Mouse (Mus musculus) right cerebral cortex, postnatal 14 days (tissue): ENCODE results near the gene Mrpl39.

Source experiments
- DNase-seq: peaks from one replicate; pipeline ENCODE4 v3.0.0; 2022

Mrpl39 gene

DNA sequence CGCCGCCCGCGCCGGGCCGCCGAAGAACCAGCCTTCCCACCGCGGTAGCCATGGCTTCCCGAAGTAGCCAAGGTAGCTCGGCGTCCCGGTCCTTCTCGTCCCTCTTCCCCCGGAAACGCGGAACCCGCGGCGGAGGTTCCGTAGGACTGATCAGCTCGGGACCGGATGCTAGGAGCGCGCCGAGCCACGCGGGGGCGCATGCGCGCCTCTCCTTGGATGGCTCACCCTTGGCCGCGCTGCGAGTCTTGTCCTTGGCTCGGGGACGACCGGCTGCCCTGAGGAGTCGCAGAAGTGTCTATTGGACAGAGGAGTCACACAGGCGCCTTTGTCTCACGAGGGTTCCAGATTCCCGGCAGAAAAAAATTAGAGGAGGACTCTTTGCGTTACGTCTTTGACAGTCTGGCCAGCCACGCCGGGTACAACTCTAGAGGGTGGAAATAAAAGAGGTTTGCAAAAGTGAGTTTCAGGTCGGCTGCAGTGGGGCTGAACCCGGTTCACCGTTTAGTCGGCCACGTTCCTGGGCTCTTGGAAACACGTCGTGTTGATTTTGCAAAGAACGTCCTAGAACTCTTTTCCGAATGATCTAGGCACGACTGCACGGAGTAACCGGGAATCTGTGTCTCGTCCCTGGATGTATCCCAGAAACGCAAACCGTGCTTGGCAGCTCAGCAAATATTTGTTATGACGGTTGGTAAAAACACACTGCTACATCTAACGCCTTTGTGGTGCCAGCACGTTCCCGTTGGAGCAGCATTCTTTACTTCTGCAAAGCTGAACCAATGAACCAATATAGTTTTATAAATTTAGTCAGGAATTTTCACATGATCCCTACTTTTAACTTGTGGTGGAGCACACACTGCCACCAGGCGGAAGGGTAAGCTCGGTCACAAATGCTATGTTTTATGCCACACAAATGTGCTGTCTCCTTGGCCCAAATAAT is at the start of gene Mrpl39:
Gene Mrpl39, minus strand, starts transcription at position 577 of the 940 bp plus-strand sequence.
- DNase-seq = peak; percentile 96

DNA sequence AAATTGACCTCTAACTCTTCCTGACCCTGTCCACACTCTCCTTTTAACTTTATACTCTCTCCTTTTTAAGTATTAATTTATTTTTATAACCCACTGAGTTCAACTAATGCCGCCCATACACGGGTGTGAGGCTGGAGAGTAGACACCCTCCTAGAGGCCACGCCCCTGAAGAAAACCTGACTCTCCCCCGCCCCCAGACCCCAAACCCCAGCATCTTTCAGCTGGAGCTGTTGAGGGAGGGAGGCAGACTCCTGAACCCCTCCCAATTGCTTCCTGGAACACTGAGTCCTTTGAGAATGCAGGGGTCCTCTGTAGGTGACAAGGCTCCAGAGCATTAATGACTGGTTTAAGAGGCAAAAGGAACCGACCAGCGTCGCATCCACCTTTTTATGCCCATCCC is 49.4 kb upstream of the Mrpl39 start:
- no peak for DNase-seq

DNA sequence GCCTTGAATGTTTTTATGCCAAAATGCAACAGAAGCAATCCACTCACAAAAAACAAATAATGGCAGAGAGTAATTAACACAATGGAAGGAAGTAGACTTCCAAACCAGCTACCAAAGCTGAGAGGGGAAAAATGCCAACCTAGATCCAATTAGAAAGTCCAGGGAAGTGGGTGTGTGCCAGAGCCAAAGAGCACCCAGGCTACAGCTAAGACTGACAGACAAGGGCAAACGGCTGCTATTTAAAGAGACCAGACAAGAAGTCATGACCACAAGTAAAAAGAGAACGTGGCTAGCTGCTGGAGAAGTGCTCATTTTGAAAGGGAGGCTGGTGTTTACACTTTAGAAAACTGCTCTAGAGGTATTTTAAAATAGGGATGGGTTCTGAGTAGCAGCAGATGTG is 47.7 kb upstream of the Mrpl39 start:
- no peak for DNase-seq

DNA sequence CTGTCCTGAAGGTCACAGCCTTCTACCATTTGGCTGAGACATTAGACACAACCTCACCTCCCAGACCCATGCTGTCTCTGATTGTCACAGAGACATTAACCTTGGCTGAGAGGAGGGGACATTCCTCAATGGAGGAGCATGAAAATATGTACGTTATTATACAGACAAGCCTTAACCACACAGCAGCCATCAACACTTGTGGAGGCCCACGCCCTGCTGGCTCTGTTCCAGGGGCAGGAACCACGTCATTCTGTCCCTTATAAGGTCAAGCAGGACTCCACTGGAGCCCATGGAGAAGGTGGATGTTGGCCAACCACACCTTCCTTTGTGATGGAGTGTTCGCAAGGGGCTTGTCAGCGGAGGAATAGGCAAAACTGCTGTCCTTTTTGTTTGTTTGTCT is 44.2 kb upstream of the Mrpl39 start:
- DNase-seq = no peak

DNA sequence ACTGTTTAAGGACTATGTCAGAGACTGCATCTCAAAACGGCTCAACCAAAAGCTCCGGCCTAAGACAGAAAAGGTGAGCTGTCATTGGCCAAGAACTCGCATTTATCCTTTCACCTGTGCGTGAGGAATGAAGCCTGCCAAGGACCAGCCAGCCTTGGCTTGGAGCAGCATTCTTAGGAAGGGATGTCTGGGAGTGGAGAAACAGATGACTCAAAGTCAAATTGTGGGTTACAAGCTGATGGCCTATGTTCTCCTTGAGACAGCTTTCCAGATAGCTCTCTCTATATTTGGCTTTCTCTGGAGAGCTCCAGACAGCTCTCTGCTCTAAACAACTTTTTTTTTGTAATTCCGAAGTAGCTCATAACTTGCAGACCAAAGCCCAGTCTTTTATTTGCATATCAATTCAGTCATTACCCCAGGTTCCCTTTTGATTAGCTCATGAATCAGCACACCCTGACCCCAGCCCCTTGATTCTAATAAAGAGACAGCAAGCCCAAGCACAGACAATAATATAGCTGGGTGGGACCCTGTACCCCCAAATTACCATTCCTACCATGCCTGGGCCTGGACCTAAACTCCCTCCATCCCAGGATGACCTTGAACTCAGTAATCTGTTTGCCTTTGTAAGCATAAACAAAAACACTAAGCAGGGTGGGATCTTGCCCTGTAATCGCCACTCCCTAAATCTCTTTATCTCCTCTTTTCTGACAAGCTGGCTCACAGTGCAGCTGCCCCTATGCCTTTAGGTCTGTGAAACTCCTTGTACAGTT is 43.5 kb upstream of the Mrpl39 start:
- no peak for DNase-seq

DNA sequence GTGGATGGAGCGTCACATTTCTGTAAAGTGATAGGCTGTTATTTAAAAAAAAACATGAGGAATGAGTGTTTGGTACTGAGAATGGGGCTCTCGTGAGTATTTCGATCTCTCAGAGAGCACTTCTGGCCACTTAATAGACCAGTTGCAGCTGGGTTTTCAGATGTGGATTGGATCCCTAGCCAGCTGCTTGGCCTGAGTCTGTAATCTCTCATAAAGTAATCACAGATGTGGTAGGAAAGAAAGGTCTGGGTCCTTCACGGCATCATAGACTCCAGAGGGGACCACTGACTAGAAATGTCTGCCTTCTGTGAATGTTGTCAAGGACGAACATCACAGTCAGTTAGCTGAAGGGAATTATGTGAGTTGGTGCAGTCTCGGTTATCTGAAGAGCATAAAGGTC is 42.9 kb upstream of the Mrpl39 start:
- DNase-seq = no peak

DNA sequence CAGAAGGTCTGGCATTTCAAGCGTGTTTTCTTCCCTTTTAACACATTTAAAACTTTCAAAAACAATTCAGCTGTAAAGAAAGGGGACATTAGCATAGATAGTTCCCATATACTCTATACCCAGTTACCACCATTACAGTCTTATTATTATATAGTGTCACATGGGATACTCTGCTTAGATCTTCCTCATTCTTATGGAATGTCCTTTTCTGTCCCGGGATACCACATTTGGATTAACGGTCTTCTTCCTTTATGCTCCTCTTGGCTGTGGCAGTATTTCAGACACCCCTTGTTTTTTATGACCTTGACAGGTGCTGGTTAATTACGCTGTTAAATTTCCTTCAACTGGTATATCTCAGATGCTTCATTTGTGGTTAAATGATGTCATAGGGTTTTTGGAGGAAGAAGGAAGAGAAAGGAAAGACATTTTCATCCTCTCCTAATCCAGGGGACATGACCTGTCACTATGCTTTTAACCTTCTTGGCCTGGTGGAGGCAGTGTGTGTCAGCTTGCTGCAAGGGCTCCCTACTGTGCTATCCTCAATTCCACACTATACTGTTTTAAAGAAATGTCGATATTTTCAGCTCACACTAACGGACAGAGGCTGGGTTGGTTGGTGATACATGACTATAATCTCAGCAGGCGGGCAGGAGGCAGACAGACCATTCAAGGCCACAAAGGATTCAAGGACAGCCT is 40.7 kb upstream of the Mrpl39 start:
- no peak for DNase-seq

DNA sequence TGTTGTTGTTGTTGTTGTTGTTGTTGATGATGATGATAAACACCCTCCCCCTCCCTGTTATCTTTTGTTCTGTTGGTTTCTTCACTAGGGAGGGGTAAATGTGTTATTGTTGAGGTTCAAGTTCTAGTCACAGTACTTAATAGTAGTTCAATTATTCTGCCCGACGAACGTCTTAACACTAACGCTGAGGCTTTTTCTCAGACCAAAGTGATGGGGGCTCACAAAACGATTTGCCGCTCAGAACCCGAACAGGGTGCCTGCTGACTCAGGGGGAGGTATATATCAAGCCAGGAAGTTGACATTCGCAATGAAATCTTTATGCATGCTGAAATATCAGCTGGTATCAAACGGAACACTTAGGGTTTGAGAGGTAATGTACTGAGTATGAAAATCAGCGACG is 39.8 kb upstream of the Mrpl39 start:
- no peak for DNase-seq

DNA sequence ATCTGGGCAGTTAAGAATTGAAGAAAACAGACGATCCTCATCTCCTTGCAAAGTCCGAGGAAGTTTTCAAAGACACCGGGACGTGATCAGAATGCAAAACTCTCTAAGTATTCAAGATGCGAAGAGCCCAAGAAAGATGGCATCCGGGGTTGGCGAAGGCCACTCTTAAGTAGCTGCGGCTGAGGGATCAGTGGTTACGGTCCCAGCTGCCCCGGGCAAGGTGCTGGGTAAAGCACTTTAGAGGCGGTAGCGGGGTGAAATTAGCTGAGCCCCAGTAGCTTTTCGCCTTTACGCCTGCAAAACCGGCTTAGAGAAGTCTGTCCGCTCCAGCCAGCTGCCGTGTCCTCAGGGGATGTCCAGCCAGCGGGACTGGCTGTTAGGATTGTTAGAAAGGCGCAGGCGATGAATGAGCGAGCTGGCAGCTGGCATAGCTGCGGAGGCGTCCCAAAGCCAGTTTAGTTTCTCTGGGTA is 39.3 kb upstream of the Mrpl39 start:
- peak; percentile 55 for DNase-seq

DNA sequence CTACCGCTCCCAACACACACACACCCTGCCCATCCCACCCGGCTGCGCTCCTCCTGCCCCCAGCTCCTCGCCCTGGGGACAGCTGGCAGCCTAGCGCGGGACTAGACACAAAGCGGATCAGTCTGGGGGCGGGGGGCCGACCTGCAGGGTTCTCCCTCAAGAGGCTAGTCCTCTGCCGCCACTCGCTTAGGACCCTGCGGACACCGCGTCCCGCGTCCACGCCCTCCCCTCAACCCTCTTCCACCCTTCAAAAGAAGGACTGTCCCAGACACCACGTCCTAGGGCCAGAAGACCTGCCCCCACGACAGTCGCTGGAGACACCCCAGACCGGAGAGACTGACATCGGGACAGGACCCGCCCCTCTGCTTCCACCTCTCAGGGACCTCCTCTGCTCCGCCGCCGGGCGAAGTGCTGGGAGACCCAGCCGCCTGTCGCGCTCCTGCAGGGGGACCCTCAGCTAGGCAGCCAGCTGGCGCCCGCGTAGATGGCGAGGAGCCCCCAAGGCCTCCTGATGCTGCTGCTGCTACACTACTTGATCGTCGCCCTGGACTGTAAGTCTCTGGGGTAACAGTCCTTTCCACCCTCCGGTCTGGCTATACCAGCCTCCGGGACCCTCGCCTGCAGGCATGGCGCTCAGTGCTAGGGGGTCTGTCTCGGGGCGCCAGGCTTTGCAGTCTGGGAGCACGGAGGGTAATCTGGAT is 38.6 kb upstream of the Mrpl39 start, which contains the start of gene Jam2:
Gene Jam2, plus strand, starts transcription at position 121 of the 701 bp plus-strand sequence.
- DNase-seq = peak; percentile 45

DNA sequence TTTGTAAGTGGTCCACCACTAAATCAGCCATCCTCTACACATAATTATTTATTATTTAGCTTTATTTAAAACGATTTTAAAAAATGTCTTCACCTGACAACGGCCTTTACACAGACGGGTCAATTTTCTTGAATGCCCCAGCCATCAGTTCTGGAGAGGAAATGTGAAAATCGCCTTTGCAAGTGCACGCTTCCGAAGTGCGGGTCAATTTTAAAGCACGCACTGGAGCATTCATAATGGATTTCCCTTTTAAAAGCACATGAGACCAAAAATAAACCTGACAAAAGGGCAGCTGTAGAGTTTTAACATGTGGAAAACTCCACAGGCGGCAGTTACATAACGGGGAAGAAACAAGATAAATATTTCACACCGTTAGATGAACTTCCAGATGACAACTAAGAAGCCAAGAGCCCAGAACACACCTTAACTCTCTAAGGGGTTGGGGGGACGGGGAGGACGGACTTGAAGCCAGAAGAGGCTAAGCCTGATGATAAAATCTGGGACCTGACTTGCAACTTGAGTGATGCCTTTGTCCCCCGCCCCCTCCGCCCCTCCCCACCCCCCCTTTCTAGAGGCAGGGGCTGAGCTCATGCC is 37.8 kb upstream of the Mrpl39 start:
- no peak for DNase-seq

DNA sequence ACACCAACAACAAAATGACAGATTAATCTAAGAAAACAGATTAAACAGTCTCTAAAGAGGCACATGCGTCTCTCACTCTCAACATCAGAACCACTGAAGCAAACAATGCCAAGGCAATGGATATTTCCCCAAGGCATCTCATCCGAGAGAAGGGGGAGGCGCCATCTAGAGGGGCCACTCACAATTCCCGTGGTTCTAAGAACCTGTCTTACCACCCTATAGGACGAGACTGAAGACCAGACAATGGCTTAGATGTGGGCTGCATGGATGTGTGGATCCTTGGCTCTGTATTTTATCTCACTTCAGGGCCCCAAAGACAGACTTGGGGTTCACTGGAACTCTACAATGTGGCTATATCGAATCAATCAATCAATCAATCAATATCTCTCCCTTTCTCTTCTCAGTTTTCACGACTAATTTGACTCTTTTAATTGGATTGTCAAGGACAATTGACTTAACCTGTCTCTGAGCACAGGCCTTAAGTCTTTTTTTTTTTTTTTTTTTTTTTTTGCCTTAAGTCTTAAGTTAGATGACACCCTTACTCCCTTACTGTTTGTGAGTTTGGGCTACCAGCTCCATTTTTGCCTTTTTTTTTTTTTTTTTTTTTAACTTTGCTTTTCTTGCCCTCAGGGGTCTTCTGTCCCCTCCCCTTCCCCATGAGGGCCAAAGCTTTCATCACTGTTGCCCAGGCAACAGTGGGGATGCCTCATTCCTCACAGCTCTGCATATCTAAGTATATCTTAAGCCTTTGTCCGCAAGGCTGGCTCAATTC is 37.1 kb upstream of the Mrpl39 start:
- DNase-seq = no peak

DNA sequence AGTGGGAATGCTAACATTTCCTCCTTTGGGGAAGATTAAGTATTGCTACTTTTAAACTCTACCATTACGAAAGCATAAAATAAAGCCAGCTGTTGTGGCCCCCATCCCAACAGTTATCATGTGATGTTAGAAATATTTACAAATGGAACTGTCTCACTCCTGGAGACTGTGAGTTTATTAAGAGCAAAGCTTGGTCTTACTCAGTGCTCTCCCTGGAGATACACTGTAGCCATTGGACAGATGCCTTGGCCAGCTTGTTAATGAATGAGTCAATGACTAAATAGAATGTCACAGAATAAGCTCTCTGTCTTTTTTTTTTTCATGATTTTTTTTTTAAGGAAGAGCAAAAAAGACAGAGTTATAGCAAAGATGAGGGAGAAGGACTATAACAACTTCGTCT is 35.9 kb upstream of the Mrpl39 start:
- no peak for DNase-seq

DNA sequence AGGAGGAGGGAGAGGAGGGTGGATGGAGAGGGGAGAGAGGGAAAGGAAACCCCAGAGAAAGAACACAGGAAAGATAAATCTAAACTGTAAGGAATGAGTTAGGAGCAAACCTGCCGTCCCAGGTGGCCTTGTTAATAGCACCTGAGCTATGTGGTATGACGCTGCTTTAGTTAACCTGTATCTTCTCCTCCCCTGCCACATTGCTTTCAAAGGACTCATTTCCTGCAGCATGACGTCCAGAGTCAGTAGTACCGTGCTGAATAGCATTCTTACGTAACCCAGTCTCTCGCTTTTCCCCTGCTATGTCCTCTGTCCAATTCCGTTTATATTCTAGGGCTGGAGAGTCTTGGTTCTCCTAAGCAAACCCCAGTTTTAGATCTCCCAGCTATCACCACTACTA is 35.3 kb upstream of the Mrpl39 start:
- DNase-seq = no peak

DNA sequence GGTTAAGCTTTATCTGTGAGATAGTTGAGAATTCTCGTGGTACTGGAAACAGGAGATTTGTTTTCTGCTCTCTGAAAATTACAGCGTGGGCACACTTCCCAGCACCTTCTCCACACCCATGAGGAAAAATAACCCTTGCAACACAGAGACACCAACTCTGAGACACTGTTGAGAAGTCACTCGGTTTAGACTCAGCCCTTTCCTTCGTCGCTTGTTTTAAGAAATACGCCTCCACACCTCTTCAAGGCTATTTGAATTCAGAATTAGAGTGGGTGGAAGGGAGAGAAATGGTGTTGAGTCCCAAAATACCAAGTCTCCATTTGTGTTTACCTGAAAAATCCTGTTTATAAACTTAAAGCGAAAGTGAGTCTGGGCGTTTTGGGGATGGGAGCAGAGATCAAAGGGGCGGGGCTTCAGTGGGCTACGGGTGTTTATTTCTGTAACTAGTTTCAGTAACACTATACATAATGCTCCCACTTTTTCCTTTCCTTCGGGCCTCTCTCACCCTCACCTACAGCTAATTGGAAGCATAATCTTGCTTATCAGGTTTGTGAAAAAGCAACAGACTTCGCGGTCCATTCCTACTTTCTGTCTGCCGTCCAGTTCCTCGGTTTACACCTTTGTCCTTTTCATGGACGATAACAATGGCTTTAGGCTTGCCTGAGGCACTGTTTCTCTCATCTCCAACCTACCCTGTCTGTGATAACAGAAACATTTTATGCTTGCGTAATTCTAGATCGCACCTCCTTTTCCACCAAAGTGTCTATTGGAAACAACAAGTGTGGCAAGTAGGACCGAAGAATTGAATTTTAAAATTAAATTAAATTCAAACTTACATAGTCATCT is 34.3 kb upstream of the Mrpl39 start:
- DNase-seq = no peak

DNA sequence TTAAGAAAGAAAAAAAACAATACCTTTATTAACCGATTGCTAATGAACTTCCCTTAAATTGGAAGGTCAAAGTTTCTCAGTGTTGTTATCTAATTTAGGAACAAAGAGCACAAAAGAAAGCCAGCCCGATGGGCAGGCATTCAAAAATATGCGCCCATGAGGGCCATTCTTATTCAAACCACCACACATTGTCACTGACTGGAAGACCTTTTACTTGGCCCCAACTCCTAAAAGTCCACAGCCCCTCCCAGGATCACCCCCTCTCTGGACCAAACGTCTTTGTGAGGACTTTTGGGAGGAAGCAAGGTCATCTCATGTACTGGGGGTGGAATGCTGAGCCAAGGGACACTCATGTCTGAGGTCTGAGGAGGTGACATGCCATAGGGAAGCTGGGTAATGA is 33.6 kb upstream of the Mrpl39 start:
- no peak for DNase-seq

DNA sequence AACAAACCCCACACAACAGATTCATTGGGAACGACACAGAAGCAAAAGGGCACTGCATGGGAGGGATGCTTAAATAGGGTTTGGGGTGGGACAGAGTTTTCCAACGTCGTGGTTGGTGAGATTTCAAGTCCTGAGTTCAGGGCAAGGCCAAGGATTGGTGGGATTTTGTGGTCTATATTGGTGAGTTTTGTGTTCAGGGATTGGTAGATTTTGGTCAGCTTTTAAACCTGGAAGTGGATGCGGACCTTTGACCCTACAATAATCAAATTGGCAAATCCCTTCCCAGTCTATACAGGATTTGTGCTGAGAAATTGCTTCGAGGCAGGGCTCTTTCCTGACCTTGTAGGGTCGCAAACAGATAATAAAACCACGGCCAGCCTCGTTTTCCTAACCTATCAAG is 32.4 kb upstream of the Mrpl39 start:
- DNase-seq = no peak

DNA sequence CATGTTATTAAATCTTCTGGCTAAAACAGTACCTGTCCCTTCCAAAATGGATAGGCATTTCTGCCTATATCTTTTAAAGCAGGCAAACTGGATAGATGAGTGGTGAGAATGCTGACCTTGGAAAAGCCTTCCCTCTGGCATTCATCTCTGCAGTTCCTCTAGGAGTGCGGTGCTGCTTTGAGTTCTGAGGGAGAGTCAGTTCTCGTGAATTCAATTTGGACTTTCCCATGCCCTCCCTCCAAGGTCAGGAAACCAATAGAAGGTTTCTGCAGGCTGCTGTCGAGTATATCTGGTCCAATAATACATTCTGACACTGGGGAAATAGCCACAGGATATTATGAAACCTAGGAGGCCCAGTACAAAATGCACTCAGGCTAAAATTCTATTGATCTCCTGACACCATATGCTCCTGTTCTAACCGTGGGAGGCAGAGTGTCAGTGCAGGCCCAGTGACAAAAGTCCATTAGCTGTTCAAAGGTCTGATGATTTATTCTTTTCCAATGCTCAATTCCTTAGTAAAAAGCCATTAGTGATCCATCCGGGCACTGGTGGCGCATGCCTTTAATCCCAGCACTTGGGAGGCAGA is 10.3 kb upstream of the Mrpl39 start:
- DNase-seq = no peak

DNA sequence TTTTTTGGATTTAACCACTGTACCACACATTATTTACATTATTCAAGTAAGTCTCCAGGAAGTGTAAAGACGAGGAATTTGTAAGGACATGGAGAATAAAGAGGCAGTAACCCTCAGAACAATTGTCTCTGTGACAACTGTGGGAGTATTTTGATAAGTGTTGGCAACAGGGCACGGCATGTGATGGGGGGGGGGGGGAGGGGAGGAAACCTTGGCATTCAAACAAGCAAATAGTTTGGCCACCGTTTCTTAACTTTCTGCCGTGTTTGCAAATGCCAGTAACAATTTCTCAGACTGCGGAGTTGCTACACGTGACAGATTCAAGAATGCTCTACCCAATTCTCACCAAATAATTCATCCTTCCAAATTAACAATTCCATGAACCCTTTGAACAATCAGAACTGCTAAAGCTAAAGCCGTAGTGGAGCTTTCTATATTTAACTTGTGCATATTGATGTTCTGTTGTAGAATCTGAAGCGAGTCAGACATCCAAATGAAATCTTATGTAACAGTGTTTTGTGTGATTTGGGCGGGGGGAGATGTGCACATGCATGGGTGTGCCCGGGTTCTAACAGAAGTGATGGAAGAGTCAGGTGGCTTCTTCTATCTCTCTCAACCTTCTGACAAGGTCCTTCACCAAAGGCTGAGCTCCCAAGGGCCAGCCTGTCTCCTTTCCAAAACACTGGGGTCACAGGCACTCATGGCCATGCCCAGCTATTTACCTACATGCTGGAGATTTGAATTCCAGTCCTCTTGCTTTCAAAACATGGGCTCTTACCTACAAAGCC is 9.4 kb upstream of the Mrpl39 start:
- no peak for DNase-seq
